Mouse (Mus musculus) thymus, postnatal 36 days (tissue): ENCODE results near the gene Def6.

Source experiments
- DNase-seq, 2 experiments: peaks; one replicate each; pipeline ENCODE4 v3.0.0; 2022; ENCODE audit warnings: mixed read lengths in 2 of 2

Def6 gene

DNA sequence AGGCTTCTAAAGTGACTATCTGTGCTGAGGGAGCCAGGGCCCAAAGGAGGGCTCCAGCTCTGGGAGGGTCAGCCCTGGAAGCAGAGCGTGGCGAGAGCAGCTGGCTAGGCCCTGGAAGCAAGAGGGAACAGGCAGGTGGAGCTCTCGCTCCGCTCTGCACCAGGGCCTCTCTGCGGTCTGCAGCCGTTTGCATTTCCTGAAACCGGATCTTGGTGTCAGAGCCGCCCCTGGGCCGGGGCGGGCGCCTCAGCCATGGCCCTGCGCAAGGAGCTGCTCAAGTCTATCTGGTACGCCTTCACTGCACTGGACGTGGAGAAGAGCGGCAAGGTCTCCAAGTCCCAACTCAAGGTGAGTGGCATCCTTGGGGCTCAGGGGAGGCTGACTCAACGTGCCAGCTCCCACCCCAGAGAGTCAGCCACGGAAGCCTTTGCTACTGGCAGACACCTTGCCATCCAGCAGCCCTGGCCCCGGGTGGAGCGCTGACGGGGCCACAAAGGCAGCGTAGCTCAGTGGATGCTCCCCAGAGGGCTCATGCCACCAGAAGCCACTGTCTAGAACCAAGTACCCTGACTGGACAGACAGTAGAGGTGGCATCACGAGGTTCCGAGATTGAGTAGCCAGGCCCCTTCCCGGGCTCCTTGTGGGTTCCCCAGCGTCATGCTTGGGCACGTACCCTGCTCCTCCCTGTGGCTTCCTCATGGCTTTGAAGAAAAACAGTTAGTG is at the start of gene Def6:
Gene Def6, plus strand, starts transcription at position 188 of the 723 bp plus-strand sequence.
- peak; percentile 88 to 91 for DNase-seq

DNA sequence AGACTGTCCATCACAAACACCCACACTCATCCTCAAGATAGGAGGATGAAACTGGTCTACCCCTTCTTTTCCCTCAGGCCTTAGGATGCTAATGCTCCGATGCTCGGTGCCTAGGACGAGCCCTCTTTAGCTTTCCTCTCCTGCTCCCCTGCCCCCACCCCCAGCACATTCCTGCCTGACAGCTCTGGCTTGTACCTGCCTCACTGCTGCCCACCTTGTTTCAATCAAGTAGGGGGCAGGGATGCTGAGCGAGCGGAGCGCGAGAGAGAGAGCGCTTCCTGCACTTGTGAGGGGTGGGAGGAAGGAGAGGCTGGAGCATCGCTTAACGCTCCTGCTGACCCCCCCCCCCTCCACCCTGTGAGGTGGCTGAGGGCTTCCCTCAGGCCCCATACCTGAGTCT is 47.2 kb upstream of the Def6 start:
- DNase-seq = no peak

DNA sequence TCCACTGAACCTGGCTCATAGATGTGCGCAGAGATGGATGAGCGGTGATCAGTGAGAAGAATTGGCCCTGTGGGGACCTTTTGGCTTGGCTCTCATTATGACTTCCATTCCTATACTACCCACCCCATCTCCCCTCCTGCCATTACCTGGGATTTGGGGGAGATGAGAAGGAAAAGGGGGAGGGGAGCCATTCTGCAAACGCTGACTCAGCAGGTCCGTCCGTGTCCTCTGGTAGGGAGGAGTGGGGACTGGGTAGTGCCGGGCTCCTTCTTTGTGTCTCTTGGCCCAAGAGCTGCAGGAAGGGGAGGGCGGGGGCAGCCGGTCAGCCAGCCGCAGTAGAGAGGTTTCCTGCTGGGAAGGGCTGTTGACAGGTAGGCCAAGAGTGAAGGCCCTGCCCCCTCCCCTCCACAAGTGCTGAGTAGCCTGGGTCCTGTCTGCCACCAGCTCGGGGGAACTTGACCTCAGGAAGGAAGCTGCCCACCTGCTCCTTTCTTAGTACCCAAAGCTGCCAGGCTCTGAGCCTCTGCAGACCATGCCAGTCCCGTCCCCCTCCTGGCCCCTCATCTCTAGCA is 46.2 kb upstream of the Def6 start:
- no peak for DNase-seq

DNA sequence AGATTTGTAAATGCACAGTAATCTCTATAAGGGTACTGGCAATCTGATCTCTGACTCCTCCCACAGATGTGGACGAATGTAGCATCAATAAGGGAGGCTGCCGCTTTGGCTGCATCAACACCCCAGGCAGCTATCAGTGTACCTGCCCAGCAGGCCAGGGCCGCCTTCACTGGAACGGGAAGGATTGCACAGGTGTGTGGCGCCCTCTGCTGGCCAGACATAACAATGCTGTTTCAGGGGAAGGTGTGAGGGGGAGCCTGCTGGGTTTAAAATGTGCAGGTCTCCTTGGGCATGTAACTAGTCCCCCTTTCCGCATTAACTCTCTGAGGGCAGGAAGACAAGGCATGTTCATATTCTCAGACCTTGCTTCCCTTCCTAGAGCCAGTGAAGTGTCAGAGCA is 43.9 kb upstream of the Def6 start:
- peak; percentile 78 to 79 for DNase-seq

DNA sequence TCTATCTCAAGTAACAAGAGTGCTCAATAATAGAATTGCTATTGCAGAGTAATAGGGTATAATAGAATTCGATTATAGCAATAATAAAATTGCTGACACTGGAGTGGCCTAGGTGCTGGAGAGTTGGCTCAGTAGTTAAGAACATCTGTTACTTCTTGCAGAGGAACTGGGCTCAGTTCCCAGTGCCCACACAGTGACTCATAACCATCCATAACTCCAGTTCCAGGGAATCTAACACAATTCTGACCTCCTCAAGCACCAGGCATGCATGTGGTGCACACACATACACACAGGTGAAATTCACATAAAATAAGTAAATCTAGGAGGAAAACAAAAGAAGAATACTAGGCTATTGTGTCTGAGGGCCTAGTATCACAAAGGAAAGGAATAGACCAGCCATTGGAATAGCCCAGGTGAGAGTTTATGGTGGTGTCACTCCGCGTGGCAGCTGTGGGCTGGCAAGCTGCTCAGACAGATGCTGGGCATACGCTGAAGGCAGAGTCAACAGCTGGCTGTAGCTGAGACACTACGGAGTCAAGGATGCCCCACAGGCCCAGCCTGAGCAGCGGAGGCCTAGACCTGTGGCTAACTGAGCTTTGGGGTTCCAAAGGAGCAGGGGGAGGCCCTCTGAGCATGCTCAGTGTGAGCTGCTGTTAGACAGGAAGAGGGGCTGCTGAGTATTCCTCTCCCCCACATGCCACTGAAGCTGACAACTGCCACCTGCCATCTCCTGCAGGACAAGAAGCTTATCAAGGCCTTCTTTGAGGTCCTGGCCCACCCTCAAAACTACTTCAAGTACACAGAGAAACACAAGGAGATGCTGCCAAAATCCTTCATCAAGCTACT is 36.9 kb upstream of the Def6 start:
- peak; percentile 35 to 64 for DNase-seq

DNA sequence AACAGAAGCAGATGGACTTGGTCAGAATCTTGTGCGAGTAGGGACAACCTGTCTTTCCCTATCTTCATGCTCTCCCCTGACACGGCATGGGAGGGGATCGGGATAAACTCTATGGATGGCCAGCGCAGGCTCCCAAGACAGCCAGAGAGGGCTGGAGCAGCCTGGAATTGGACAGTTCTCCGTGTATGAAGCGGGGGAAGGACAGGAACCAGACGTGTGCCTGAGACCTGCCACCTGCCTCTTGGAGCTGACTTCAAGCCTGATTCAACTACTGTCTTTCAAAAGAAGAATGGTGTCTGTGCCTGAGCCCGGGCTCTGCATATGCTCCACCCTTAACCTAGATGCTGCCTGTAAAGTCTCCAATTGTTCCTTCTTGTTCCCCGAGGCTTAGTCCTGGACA is 34.9 kb upstream of the Def6 start:
- no peak for DNase-seq

DNA sequence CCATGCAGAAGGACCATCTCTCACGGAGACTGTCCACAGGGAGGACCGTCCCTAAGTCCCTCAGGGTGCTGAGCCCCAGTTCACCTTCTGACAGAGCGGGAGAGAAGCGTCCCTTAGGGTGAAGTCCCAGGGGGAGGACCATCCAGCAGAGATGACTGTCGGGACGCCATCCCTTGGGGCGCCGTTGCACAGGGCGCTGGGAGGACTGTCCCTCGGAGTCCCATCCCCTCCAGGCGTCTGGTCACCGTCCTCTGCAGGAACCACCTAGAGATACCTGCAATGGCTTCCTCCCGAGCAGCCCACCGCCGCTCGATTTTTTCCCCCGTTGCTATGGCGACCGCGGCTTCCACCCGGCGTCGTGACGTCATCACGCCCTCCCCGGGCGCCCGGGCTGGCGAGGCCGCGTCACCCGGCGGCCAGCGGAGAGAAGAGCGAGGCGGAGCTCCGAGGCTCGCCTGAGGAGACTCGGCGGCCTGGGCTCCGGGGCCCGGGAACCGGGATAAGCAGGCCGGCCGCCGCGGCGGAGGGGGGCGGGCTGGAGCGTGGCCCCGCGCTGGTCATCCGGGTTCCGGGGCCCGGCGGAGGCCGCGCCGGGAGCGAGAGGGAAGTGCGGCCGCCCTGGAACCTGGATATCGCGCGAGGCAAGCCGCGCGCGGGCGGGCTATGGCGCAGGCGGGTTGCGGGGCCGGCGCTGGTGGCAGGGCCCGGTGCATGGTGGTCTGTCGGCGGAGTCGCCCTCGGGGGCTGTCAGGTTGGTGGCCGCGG is 30.6 kb upstream of the Def6 start, which contains the start of gene Zfp523:
Gene Zfp523, plus strand, starts transcription at position 355 of the 765 bp plus-strand sequence.
- peak; percentile 91 to 92 for DNase-seq

DNA sequence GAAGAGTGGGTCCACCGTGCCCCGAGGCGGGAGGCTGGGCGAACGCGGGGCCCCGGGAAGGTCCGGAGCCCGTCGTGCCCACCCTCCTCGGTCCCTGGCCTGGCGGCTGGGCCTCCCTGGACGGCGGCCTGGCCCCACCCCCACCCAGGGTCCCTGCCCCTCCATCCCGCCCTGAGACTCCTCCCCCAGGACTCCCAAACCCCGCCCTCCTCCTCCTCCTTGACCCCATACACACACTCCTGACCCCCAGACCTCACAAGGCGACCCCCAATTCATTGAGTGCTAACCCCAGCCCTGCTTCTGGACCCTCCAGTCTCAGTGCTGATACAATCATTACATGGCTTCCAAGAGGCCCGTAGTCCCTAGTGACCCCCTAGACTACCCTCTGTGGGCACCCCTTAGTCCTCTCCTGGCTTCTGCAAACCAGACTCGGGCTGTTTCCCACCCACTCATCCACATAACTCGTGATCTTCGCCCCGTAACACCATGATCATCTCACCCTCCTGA is 30.0 kb upstream of the Def6 start:
- DNase-seq = no peak

DNA sequence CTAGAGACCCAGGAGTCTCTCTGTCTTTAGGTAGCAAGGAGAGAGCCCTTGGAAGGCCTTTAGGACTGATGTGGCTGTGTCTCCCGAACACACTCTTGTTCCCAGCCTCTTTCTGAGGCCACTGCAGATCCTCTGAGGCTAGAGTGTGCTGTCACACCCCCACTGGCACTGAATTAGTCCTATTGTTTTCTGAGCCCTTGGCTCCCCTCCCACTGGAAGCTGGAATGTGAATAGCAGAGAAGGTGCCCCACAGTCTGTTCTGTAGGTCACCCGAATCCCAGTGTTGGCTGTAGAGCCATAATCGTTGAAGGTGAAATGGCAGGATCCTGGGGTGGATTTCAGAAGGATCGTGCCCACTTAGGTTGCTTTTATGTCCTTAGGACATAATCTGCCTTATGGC is 27.2 kb upstream of the Def6 start:
- no peak for DNase-seq

DNA sequence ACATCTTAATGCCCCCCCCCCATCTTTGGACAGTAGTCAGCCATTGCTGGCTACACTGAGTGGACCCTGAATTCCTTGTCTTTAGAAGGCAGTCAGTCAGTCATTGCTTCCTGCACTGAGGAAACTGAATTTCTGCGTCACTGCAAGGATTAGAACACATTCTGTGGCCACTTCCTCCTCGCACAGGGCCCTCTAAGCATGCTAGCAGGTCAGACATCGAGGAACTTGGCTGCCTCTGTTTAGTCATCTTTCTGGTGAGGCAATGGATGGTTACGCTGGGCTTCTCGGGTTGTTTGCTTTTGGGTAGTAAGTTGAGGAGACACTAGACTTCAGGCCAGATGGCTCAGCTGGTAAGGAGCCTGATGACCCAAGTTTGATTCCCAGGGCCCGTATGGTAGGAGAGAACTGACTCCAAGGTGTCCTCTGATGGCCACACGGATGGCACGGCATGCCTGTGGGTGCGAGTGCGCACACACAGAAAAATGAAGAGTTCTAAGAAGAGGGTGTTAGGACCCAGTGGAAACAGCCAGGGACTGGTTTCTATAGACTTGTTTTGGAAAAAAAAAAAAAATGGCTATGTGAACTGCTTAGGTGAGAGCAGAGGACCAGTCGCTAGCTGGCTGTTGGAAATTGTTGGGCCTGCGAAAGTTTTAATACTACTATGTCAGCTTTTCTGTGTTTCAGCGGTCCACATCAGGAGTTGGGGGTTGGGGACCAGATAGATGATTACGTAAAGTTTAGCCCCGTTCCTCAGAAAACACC is 26.6 kb upstream of the Def6 start:
- DNase-seq = no peak

DNA sequence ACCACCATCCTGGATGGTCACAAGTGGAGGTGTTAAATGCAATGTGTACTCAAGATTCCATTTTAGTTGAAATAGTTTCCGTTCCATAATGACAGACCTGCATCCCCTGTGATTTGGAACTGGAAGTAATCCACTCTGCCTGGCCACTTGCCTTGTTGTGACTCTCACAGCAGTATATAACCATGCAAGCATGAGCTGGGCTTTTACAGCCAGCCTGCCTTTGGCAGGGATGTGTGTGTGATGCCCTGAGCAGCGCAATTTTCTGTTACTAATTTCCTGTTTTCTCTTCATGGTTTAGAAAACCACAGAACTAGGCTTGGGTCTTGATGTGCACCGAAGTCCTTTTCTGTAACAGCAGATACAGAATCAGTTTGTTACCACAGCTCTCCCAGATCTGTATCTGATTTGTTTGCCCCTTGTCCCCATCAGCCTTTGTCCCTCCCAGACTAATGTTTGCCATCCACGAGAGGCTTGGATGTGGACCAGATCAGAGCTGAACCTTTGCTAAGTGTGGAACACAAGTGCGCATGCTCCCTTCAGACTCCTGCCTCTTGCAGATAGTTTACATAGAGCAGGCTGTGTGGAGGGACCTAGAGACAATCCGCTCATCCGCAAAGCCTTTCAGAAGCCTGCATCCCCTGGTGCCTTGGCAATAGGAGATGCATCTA is 22.5 kb upstream of the Def6 start:
- no peak for DNase-seq

DNA sequence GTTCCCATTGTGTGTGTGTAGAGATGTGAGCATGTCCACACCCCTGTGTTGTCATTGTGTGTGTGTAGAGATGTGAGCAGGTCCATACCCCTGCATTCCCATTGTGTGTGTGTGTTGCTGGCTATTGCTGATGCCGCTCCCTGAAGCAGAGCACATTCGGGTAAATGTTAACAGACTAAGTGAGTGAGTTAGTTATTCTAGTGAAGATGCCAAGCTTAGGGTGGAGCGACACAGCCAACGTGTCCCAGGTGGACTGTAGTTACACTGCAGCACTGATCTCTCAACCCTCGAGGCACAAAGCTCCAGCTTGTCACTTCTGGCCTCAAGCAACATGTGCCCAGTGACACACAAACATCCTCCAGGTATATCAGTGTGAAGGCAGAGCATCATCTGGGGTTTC is 19.3 kb upstream of the Def6 start:
- DNase-seq = no peak

DNA sequence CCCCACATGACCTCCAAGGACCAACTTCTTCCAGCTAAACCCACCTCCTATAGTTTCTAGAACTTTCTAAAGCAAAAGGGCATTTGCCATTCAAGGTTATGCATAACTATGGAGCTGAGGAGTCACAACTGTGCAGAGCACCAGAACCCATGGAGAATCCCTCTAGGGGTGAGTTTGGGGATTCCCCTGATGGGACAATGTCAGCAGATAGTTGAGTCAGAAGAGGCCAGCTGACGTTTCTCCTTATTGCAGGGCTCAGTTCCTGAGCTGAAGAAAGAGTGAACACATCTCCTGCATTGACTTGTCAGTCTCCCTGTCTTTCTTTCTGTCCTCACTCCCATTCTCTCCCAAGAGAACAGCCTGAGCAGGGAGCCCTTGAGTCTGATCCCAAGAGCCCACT is 14.8 kb upstream of the Def6 start:
- DNase-seq = no peak

DNA sequence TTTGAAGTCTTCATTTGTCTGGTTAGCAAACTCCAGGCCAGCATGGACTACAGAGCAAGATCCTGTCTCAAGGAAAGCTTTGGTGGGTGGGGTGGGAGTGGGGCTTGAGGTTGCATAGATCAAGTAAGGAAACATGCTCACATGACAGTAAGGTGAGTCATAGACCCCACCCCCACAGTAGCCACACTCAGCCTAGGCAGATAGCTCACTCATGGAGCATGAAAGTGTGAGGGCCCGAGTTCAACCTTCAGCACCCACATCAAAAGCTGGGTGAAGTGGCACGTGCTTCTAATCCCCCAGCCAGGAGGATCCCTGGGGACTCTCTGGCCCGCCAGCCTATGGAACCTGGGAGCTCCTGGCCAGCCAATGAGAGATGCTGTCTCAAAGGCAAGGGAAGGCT is 14.0 kb upstream of the Def6 start:
- no peak for DNase-seq

DNA sequence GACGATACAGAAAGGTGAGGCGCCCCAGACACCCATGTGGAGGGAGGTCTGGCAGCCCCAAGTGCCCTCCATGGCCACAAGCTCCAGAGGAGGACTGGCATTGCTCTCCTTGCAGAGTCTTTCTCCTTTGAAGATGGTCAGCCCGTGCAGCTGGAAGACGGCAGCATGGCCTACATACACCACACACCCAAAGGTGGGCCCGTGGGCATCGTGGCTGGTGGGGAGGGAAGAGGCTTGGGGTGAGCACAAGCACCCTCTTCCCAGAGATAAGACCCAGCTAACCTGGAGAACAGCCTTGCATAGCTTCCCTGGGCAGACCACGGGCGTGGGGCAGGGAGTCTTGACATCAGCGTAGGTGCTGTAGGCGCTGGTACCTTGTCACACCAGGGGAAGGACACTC is 12.5 kb upstream of the Def6 start:
- no peak for DNase-seq

DNA sequence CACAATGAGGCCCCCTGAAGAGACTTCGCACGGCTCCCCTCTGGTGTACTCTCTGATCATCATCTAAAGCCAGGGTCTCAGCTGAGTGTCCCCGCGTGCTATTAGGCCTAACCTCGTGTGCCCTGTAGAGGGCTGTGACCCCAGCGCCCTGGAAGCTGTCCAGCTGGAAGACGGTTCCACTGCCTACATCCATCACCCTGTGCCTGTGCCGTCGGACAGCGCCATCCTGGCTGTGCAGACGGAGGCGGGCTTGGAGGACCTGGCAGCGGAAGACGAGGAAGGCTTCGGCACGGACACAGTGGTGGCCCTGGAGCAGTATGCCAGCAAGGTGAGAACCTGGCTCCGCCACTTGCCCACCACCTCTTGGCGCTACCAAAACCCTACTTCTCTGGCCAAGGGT is 9.9 kb upstream of the Def6 start:
- peak in 1 of 2 experiments; percentile 10 for DNase-seq

DNA sequence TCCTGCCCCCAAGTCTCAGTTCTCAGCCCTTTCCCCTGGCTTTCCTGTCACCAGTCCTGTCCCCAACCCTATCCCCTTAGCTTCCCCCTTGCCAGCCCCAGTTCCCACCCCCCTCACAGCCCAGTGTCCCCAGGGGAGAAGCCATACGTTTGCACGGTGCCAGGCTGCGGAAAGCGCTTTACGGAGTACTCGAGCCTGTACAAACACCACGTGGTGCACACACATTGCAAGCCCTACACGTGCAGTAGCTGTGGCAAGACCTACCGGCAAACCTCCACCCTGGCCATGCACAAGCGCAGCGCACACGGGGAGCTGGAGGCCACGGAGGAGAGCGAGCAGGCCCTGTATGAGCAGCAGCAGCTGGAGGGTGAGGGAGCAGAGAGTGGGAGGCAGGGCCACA is 5.6 kb upstream of the Def6 start:
- DNase-seq = no peak

DNA sequence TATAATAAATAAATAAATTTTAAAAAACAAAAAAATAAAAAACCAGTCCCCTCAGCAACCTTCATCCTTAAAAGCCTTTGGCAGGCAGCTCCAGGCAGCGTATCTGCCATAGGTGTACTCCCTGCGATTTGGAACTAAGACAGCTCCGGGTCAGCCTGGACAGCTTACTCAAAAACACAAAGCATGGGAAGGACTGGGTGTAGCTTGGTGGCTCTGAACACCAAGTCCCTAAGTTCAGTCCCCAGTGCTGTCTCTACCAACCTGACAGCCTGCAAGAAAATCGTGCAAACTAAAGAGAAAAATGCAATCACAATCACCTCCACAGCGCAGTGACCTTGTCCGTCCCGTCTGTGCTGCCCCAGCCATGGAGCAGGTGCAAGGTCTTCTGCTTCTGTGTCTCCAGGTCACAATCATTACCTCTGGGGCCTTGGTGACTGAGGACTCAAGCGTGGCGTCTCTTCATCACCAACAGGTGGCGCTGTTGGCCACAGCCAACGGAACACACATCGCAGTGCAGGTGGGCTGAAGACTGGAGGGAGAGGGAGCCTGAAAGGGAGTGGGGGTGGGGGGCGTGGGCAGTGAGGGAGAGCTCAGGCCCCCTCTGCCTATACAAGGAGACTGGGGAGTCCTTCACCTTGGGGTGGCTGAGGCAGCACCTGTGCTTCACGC is 3.4 kb upstream of the Def6 start:
- DNase-seq = peak; percentile 74 to 79

DNA sequence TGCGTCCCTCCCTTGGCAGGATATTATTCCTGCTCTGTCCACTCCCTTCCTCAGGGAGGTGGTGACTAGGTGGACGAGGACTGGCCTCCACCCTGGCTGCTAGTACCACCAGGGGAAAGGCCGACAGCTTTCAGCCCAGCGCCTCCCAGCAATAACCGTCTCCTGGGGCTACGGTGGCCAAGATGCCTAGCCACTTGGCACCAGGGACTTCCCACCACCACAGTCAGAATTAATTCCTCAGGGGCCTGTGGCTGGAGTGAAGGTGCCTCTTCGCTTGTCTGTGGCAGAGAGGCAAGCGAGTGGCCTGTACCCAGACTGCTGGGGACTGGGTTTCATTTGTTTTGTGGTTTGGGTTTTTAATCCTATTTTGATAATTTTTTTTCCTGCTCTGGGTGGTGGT is 2.1 kb upstream of the Def6 start:
- peak in 1 of 2 experiments; percentile 32 for DNase-seq

DNA sequence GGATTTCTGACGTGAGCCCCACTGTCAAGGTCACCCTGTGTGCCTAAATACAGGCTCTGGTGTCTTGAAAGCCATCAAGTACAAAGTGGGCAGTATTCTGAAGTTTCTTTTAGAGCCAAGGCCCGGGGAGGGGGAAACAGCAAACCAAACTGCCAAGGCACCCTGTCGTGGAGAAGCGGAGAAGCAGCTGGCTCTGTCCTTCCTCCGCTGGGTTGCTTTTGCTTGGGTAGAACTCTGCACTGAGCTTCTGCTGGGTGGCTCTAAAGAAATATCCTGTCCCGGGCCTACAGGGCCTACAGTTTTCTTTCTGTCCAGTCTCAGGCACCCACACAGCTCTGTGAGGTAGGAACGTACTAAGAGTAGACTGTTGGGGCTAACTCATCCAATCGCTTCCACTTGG is 486 bp upstream of the Def6 start:
- DNase-seq = peak in 1 of 2 experiments; percentile 70

DNA sequence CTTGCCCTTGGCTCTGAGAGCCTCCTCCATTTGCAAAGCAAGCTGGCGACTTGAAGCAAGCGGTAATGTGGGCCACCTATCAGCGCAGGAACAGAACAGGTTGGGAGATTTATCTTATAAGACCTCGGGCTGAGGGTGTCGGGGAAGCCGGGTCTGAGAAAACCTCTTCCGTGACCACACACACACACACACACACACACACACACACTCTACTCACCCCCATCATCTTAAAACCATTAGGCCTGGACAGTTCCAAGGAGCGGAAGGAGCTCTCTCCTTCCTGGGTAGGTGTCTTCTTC is 685 bp downstream of the Def6 start:
- DNase-seq = no peak
